Mouse (Mus musculus): ENCODE data around the gene Mier2. TPM values are rescaled to one million over a fixed set of nuclear protein-coding genes. Genes with fewer than 3 reads are reported as not detected.
A peak's percentile ranks its signal among the peaks of the same experiment; 100 is the strongest.

The Mier2 gene
- polyA plus RNA-seq, 1 experiment from 2014 or later = 77.2 TPM

DNA sequence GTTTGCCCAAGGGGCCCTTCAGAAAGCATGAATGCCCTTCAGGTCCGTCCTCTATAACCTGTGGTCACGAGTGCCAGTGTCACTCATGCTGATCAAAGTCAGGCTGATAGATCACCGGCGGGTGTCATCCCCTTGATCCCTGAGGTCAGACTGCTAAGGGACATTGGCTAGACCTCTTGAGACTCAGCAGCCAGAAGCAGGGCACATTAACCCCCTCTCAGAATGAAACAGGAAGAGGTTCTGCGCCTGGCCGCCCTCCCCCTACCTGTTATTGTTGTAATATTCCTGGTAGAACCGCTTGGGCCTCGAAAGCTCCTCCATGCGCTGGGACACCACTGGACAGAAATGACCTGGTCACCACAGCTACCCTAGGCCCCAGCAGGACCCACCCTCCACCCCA lies 29.4 kb upstream of the Mier2 start:
- Histone ChIP-seq H3K36me3 (no peaks in the 10 kb centered on the region), H3K27ac (no peak overlapping the region), H3K27me3 (ENCODE audit: insufficient read depth, poor library complexity, severe bottlenecking) (peaks cover 4% of the 10 kb centered on the region; the same call in 1 of the 2 replicates), H3K9me3 (no peaks in the 10 kb centered on the region), H3K4me3 (no peak overlapping the region), H3K4me1 (replicated peaks) (no peaks in the 10 kb centered on the region)
- WGBS = 85% methylated on average over 9 of the region's 9 CpGs
- no peak for DNase-seq (ENCODE audit: low spot score)

GRCm38 (mm10) chr10:79584021-79584420 lies 29.0 kb upstream of the Mier2 start:
- Histone ChIP-seq H3K27ac (no peak overlapping the region), H3K4me1 (replicated peaks) (no peaks in the 10 kb centered on the region), H3K27me3 (ENCODE audit: insufficient read depth, poor library complexity, severe bottlenecking) (peaks cover 4% of the 10 kb centered on the region; the same call in 1 of the 2 replicates), H3K9me3 (no peaks in the 10 kb centered on the region), H3K4me3 (no peak overlapping the region), H3K36me3 (no peaks in the 10 kb centered on the region)
- DNase-seq (ENCODE audit: low spot score) = no peak
- WGBS = 66% methylated on average over 7 of the region's 7 CpGs

DNA sequence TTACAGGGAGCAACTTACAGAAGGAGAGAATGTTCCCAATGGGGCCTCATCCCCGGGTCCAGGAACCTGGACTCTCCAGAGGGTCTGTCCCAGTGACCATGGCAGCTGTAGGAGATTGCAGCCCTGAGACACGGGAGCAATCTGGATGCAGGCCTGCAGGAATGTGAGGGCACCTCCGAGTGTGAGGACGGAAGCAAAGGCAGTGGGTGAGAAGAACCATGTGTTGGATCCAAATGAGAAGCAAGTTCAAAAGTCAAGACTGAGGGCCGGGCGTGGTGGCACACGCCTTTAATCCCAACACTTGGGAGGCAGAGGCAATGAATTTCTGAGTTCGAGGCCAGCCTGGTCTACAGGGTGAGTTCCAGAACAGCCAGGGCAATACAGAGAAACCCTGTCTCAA lies 26.5 kb upstream of the Mier2 start:
- Histone ChIP-seq H3K9me3 (no peaks in the 10 kb centered on the region), H3K27me3 (ENCODE audit: insufficient read depth, poor library complexity, severe bottlenecking) (peaks cover 4% of the 10 kb centered on the region; the same call in 1 of the 2 replicates), H3K4me3 (no peak overlapping the region), H3K27ac (no peak overlapping the region), H3K4me1 (replicated peaks) (0 out of 2 replicates have a peak, but pooled peaks cover 5% of the 10 kb centered on the region), H3K36me3 (no peaks in the 10 kb centered on the region)
- no peak for DNase-seq (ENCODE audit: low spot score)
- WGBS = 89% methylated on average over 8 of the region's 8 CpGs

DNA sequence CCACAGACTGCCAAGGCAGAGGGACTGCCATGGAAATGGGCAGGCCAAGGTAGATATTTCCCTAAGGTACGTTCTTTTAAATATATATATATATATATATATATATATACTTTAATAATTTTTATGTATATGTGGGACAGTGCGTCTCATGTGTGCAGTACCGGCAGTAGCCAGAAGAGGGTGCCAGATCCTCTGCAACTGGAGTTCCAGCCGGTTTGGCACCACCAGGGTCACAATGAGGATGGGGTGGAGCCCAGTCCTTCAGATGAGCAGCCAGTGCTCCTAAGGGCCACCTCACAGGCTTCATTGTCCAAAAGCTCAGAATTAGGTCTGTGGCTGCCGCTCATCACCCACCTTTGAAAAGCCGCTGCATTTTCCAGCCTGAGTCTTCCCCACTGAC lies 25.8 kb upstream of the Mier2 start:
- no peaks in the 10 kb centered on the region for H3K9me3 ChIP-seq
- no peaks in the 10 kb centered on the region for H3K36me3 ChIP-seq
- 0 out of 2 replicates have a peak, but pooled peaks cover 5% of the 10 kb centered on the region for H3K4me1 ChIP-seq (replicated peaks)
- peaks cover 4% of the 10 kb centered on the region; the same call in 1 of the 2 replicates for H3K27me3 ChIP-seq (ENCODE audit: insufficient read depth, poor library complexity, severe bottlenecking)
- WGBS = 40% methylated on average over 6 of the region's 6 CpGs
- peak; percentile 69 for DNase-seq (ENCODE audit: low spot score)
- no peak overlapping the region for H3K27ac ChIP-seq
- H3K4me3 ChIP-seq = no peak overlapping the region

DNA sequence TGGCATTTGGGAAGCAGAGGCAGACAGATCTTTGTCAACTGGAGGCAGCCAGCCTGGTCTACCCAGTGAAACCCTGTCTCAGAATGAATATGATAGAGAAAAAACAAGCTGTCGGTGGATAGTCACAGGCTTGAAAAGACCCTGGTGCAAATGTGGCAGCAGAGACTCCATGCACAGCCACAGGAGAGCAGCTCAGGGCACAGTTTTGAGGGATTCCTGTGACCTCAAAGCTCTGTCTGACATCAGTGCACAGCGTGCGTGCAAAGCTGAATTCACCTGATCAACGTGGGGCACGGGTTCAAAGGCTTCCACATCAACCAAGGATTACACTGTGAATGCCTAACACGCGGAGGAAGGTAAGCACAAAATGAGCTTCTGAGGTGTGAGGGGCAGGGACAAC lies 25.4 kb upstream of the Mier2 start:
- no peak for DNase-seq (ENCODE audit: low spot score)
- H3K27ac ChIP-seq = no peak overlapping the region
- H3K36me3 ChIP-seq = no peaks in the 10 kb centered on the region
- no peaks in the 10 kb centered on the region for H3K9me3 ChIP-seq
- no peak overlapping the region for H3K4me3 ChIP-seq
- 0 out of 2 replicates have a peak, but pooled peaks cover 5% of the 10 kb centered on the region for H3K4me1 ChIP-seq (replicated peaks)
- H3K27me3 ChIP-seq (ENCODE audit: insufficient read depth, poor library complexity, severe bottlenecking) = peaks cover 4% of the 10 kb centered on the region; the same call in 1 of the 2 replicates
- 69% methylated on average over 7 of the region's 7 CpGs for WGBS

- WGBS = 85% methylated on average over 12 of the region's 12 CpGs
- Histone ChIP-seq H3K36me3 (no peaks in the 10 kb centered on the region), H3K4me3 (no peak overlapping the region), H3K4me1 (replicated peaks) (0 out of 2 replicates have a peak, but pooled peaks cover 5% of the 10 kb centered on the region), H3K9me3 (no peaks in the 10 kb centered on the region), H3K27me3 (ENCODE audit: insufficient read depth, poor library complexity, severe bottlenecking) (peaks cover 4% of the 10 kb centered on the region; the same call in 1 of the 2 replicates), H3K27ac (no peak overlapping the region)
- DNase-seq (ENCODE audit: low spot score) = no peak
Observed at GRCm38 (mm10) chr10:79579781-79580180, 24.8 kb upstream of the Mier2 start.

- Histone ChIP-seq H3K9me3 (no peaks in the 10 kb centered on the region), H3K27me3 (ENCODE audit: insufficient read depth, poor library complexity, severe bottlenecking) (peaks cover 4% of the 10 kb centered on the region; the same call in 1 of the 2 replicates), H3K4me1 (replicated peaks) (0 out of 2 replicates have a peak, but pooled peaks cover 5% of the 10 kb centered on the region), H3K4me3 (no peak overlapping the region), H3K27ac (no peak overlapping the region), H3K36me3 (no peaks in the 10 kb centered on the region)
- WGBS = 78% methylated on average over 7 of the region's 7 CpGs
- DNase-seq (ENCODE audit: low spot score) = no peak
Observed at GRCm38 (mm10) chr10:79578891-79579290, 23.9 kb upstream of the Mier2 start.

GRCm38 (mm10) chr10:79578276-79578675 lies 23.3 kb upstream of the Mier2 start:
- no peaks in the 10 kb centered on the region for H3K9me3 ChIP-seq
- WGBS = 64% methylated on average over 9 of the region's 9 CpGs
- H3K4me3 ChIP-seq = no peak overlapping the region
- no peak for DNase-seq (ENCODE audit: low spot score)
- H3K36me3 ChIP-seq = no peaks in the 10 kb centered on the region
- peaks cover 4% of the 10 kb centered on the region; the same call in 1 of the 2 replicates for H3K27me3 ChIP-seq (ENCODE audit: insufficient read depth, poor library complexity, severe bottlenecking)
- 0 out of 2 replicates have a peak, but pooled peaks cover 5% of the 10 kb centered on the region for H3K4me1 ChIP-seq (replicated peaks)
- no peak overlapping the region for H3K27ac ChIP-seq

DNA sequence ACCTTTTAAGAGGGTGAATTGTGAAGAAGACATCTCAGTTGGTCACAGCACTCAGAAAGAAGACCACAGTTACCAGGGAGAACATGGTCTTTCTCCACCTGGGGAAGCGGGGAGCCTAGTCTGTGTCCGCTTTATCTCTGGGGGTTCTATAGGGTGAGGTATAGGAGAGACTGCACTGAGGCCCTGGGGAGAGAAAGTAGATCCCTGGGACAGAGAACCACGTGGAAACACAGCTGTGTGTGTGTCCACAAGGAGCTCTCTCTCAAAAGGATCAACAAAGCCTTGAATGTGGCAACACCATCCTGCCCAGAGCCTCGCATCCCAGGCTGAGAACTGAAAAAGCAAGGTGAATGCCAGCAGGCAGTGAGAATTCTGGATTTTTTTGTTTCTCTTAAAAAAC lies 22.4 kb upstream of the Mier2 start:
- no peak overlapping the region for H3K4me3 ChIP-seq
- H3K36me3 ChIP-seq = no peaks in the 10 kb centered on the region
- DNase-seq (ENCODE audit: low spot score) = no peak
- no peaks in the 10 kb centered on the region for H3K9me3 ChIP-seq
- H3K27me3 ChIP-seq (ENCODE audit: insufficient read depth, poor library complexity, severe bottlenecking) = peaks cover 4% of the 10 kb centered on the region; the same call in 1 of the 2 replicates
- H3K4me1 ChIP-seq (replicated peaks) = 0 out of 2 replicates have a peak, but pooled peaks cover 5% of the 10 kb centered on the region
- no peak overlapping the region for H3K27ac ChIP-seq
- WGBS = 71% methylated on average over 4 of the region's 4 CpGs

DNA sequence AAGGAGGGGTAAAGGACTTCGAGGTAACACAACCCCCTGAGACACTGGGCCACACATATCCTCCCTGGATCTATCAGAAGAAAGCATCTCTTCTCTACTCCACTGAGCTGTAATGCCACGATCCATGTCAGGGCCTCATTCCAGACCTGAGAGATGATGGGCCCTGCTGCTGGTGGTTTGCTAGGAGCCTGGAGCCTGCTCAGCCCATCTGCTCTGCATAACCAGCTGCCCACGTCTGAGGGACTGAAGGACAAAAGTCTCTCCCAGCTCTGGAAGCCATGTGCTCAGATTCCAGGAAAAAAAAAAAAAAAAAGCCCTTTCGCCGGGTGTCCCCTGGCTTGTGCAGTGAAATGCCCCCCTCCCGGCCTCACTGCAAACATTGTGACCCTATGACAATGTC lies 20.8 kb upstream of the Mier2 start:
- H3K4me3 ChIP-seq = no peak overlapping the region
- H3K36me3 ChIP-seq = no peaks in the 10 kb centered on the region
- H3K9me3 ChIP-seq = no peaks in the 10 kb centered on the region
- 75% methylated on average over 6 of the region's 6 CpGs for WGBS
- DNase-seq (ENCODE audit: low spot score) = no peak
- H3K4me1 ChIP-seq (replicated peaks) = 0 out of 2 replicates have a peak, but pooled peaks cover 5% of the 10 kb centered on the region
- no peak overlapping the region for H3K27ac ChIP-seq
- H3K27me3 ChIP-seq (ENCODE audit: insufficient read depth, poor library complexity, severe bottlenecking) = no peaks in the 10 kb centered on the region; the same call in 1 of the 2 replicates

GRCm38 (mm10) chr10:79574796-79575195 lies 19.8 kb upstream of the Mier2 start:
- no peaks in the 10 kb centered on the region for H3K36me3 ChIP-seq
- no peaks in the 10 kb centered on the region; the same call in 1 of the 2 replicates for H3K27me3 ChIP-seq (ENCODE audit: insufficient read depth, poor library complexity, severe bottlenecking)
- H3K4me1 ChIP-seq (replicated peaks) = 0 out of 2 replicates have a peak, but pooled peaks cover 5% of the 10 kb centered on the region
- no peak for DNase-seq (ENCODE audit: low spot score)
- WGBS = 94% methylated on average over 6 of the region's 6 CpGs
- no peak overlapping the region for H3K27ac ChIP-seq
- H3K4me3 ChIP-seq = no peak overlapping the region
- no peaks in the 10 kb centered on the region for H3K9me3 ChIP-seq

DNA sequence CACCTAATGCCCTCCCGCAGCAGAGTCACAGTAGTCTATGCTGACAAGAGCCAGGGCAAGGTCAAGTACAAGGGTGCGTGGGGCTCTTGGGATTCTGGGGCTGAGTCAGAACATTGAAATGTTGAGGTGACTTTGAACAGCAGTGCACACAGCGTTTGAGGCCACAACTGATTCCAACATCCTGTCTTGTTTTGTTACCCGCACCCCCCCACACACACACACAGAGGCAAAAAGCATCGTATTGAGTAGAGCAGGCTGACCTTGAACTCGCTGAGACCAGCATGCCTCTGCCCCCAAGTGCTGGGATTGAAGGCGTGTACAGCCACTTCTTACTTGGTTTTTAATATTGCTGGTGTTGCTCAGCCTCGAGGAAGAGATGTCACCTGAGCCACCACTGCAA lies 19.4 kb upstream of the Mier2 start:
- Histone ChIP-seq H3K4me3 (no peak overlapping the region), H3K27ac (no peak overlapping the region), H3K9me3 (no peaks in the 10 kb centered on the region), H3K4me1 (replicated peaks) (0 out of 2 replicates have a peak, but pooled peaks cover 5% of the 10 kb centered on the region), H3K36me3 (no peaks in the 10 kb centered on the region), H3K27me3 (ENCODE audit: insufficient read depth, poor library complexity, severe bottlenecking) (no peaks in the 10 kb centered on the region)
- WGBS = 84% methylated on average over 8 of the region's 8 CpGs
- no peak for DNase-seq (ENCODE audit: low spot score)

DNA sequence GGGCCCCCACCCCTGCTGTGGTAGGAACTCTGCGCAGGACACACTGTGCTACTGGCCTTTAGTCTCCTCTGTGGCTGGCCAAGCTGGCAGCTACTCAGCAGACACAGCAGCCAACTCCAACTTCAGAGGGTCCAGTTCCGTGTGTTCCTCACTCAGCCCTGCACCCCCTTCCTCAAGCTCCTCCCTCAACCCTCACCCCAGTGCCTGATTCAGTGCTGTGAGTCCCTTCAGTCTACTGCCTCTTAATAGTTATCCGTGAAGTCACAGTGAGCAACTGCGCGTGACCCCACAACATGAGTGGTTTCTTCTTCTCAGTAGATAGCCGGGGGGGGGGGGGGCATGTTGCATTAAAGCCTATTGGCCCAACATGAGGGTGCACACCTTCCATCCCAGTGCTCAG lies 18.6 kb upstream of the Mier2 start:
- Histone ChIP-seq H3K9me3 (no peaks in the 10 kb centered on the region), H3K36me3 (no peaks in the 10 kb centered on the region), H3K4me3 (no peak overlapping the region), H3K4me1 (replicated peaks) (0 out of 2 replicates have a peak, but pooled peaks cover 5% of the 10 kb centered on the region), H3K27me3 (ENCODE audit: insufficient read depth, poor library complexity, severe bottlenecking) (no peaks in the 10 kb centered on the region), H3K27ac (no peak overlapping the region)
- WGBS = 83% methylated on average over 6 of the region's 6 CpGs
- no peak for DNase-seq (ENCODE audit: low spot score)

DNA sequence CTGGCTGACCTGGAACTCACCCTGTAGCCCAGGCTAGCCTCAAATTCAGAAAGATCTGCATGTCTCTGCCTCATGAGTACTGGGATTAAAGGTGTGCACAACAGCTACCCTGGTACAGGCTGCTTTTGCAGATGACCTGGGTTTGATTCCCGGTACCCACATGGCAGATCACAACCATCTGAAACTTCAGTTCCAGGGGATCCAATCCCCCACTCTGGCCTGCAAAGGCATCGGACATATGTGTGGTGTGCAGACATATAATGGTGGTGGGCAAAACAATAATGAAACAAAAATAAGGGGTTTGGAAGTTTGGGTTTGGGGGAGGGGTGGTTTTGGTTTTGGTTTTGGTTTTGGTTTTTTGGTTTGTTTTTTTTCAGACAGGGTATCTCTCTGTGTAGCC lies 16.3 kb upstream of the Mier2 start:
- Histone ChIP-seq H3K9me3 (no peaks in the 10 kb centered on the region), H3K27ac (no peak overlapping the region), H3K36me3 (no peaks in the 10 kb centered on the region), H3K4me3 (no peak overlapping the region), H3K4me1 (replicated peaks) (no peaks in the 10 kb centered on the region), H3K27me3 (ENCODE audit: insufficient read depth, poor library complexity, severe bottlenecking) (no peaks in the 10 kb centered on the region)
- 94% methylated on average over 2 of the region's 2 CpGs for WGBS
- no peak for DNase-seq (ENCODE audit: low spot score)

Measured in hindbrain, embryonic 10.5 days (tissue).